Mouse (Mus musculus) forebrain, embryonic 15.5 days (tissue): ENCODE measurements at regions not wholly inside any gene's neighbourhood (a gene's known extent, or its start where the extent isn't known, plus 50 kb on each side); places are given as distances from the start of the nearest gene placed in this dataset.

Experiments
- ATAC-seq: fragments of 200-750 bp; cut with Nextera tagmentation; replicated peaks from 2 replicates; pipeline ENCODE4 v1.8.0; 2017; ENCODE audit warnings: mild to moderate bottlenecking, moderate TSS enrichment, moderate library complexity
- H3K27ac ChIP-seq: fragments of 300-500 bp; sonication (generic); replicated peaks from 2 replicates; pipeline ENCODE4 v1.5.1; 2015; ENCODE audit warnings: mild to moderate bottlenecking, inconsistent platforms
- H3K27me3 ChIP-seq: fragments of 300-500 bp; sonication (generic); 2 replicates; pipeline ENCODE4 v1.6.1; 2015; ENCODE audit warnings: inconsistent platforms
- H3K36me3 ChIP-seq: fragments of 300-500 bp; sonication (generic); 2 replicates; pipeline ENCODE4 v1.6.1; 2015; ENCODE audit warnings: mild to moderate bottlenecking, inconsistent platforms
- H3K4me1 ChIP-seq: fragments of 300-500 bp; sonication (generic); 2 replicates; pipeline ENCODE4 v1.6.1; 2015; ENCODE audit warnings: inconsistent platforms
- H3K4me2 ChIP-seq: fragments of 300-500 bp; sonication (generic); replicated peaks from 2 replicates; pipeline ENCODE4 v1.6.1; 2015; ENCODE audit warnings: mild to moderate bottlenecking, inconsistent platforms
- H3K4me3 ChIP-seq: fragments of 300-500 bp; sonication (generic); 2 replicates; pipeline ENCODE4 v1.5.1; 2015; ENCODE audit warnings: mild to moderate bottlenecking, inconsistent platforms
- H3K9ac ChIP-seq: fragments of 300-500 bp; sonication (generic); replicated peaks from 2 replicates; pipeline ENCODE4 v1.6.1; 2015; ENCODE audit warnings: mild to moderate bottlenecking, inconsistent platforms
- H3K9me3 ChIP-seq: fragments of 300-500 bp; sonication (generic); 2 replicates; pipeline ENCODE4 v1.6.1; 2016; ENCODE audit warnings: inconsistent platforms
- WGBS: fragments of 180-500 bp; shearing (Covaris S2); methylation state at CpG from one replicate; pipeline ENCODE4 v1.1.7; 2015; ENCODE audit warnings: mixed read lengths; 5-methylcytosine and 5-hydroxymethylcytosine counted together

- Histone ChIP-seq H3K36me3 (no peaks in the 10 kb centered on the region), H3K9me3 (no peaks in the 10 kb centered on the region), H3K9ac (no peak overlapping the region), H3K27me3 (no peaks in the 10 kb centered on the region), H3K27ac (no peak overlapping the region), H3K4me2 (no peak overlapping the region), H3K4me1 (peaks cover 3% of the 10 kb centered on the region; the same call in 1 of the 2 replicates), H3K4me3 (no peak overlapping the region)
- ATAC-seq = no peak
- 59% methylated on average over 7 of the region's 7 CpGs for WGBS
Measured at GRCm38 (mm10) chr16:95800911-95801442, 99.1 kb downstream of the Ets2 start.

GRCm38 (mm10) chr16:95798582-95798981 lies 96.7 kb downstream of the Ets2 start:
- Histone ChIP-seq H3K27ac (no peak overlapping the region), H3K27me3 (no peaks in the 10 kb centered on the region), H3K36me3 (no peaks in the 10 kb centered on the region), H3K4me3 (no peak overlapping the region), H3K9me3 (no peaks in the 10 kb centered on the region), H3K4me1 (peaks cover 3% of the 10 kb centered on the region; the same call in 1 of the 2 replicates), H3K9ac (no peak overlapping the region), H3K4me2 (no peak overlapping the region)
- no peak for ATAC-seq
- 45% methylated on average over 9 of the region's 9 CpGs for WGBS

DNA sequence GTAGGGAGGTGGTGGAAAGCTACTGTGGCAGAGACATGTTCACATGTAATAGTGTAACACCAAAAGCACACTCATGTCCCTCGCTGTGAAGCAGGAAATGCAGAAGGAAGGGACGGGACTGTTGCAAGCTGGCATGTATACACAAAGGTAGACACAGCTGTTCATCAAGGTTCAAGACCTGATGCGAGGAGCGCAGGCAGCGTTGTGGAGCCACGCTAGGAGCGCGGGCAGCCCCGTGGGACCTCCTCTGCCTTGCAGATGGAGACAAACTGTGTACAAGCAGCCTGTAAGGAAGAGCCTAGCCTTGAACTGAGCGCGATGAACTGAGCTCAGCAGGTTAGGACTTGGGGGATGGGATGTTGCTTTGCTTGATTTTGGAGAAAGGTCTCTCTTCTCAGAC lies 96.2 kb downstream of the Ets2 start:
- Histone ChIP-seq H3K27ac (no peak overlapping the region), H3K9ac (no peak overlapping the region), H3K9me3 (no peaks in the 10 kb centered on the region), H3K36me3 (no peaks in the 10 kb centered on the region), H3K4me3 (no peak overlapping the region), H3K4me2 (no peak overlapping the region), H3K4me1 (peaks cover 3% of the 10 kb centered on the region; the same call in 1 of the 2 replicates), H3K27me3 (no peaks in the 10 kb centered on the region)
- WGBS = 83% methylated on average over 11 of the region's 11 CpGs
- no peak for ATAC-seq

DNA sequence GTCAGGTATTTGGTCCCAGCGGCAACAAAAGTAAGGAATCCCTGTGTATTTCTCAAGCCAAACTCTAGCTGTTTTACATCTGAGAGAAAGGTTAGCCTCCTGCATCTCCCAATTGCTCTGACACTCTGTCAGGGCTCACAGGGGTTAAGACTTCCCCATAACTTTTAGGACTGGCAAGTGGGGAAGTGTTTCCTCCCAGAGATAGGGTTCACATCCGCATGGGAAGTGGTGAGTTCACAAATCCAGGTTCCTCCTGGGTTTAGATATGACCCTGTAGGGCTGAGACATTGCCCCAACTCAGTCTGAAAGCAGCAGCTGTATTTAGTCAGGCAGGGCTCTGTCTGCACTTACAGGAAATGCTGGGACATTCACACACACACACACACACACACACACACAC lies 95.3 kb downstream of the Ets2 start:
- Histone ChIP-seq H3K27ac (no peak overlapping the region), H3K4me2 (no peak overlapping the region), H3K36me3 (no peaks in the 10 kb centered on the region), H3K9me3 (no peaks in the 10 kb centered on the region), H3K4me3 (no peak overlapping the region), H3K4me1 (peaks cover 3% of the 10 kb centered on the region; the same call in 1 of the 2 replicates), H3K27me3 (no peaks in the 10 kb centered on the region), H3K9ac (no peak overlapping the region)
- no peak for ATAC-seq
- WGBS = 85% methylated on average over 2 of the region's 2 CpGs

DNA sequence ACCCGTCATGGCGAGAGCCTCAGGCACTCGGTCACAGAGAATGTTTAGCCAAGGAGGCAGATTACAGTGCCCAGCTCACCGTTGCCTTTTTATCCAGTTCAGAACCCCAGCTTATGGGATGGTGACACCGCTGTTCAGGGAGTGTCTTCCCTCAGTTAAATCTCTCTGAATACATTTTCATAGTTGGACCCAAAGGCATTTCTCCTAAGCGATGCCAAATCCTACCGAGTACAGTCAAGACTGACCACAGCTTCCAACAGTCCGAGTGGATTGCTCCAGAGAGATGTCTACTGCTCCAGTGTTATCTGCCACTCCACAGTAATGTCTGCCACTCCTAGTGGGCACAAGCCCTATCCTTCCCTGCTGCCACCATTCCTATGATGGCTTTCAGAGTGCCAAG lies 93.0 kb downstream of the Ets2 start:
- Histone ChIP-seq H3K9ac (no peak overlapping the region), H3K4me3 (no peak overlapping the region), H3K27me3 (no peaks in the 10 kb centered on the region), H3K4me1 (peaks cover 3% of the 10 kb centered on the region; the same call in 1 of the 2 replicates), H3K36me3 (no peaks in the 10 kb centered on the region), H3K9me3 (no peaks in the 10 kb centered on the region), H3K27ac (no peak overlapping the region), H3K4me2 (no peak overlapping the region)
- ATAC-seq = no peak
- 88% methylated on average over 8 of the region's 8 CpGs for WGBS

DNA sequence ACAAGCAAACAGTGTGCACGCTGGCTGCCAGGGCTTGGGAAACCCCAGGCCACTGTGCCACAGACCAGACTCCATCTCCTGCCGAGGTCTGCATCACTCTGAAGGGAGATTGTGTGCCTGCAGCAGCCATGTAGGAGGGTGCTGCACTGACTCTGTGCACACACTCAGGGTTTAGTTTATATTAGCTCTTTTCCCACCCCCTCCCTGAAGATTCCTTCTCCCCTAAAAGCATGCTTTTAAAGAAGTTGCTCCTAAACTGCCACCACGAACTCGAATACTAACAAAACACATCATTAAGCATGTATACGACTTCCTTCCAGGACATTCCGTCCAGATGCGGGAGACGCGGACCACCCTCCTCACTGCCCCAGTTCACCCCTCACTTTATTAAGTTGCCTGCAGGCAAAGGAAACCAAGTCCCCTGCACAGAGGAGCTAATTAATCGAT lies 92.4 kb downstream of the Ets2 start:
- ATAC-seq = no peak
- WGBS = 56% methylated on average over 10 of the region's 10 CpGs
- Histone ChIP-seq H3K27me3 (no peaks in the 10 kb centered on the region), H3K27ac (no peak overlapping the region), H3K4me3 (no peak overlapping the region), H3K4me1 (peaks cover 3% of the 10 kb centered on the region; the same call in 1 of the 2 replicates), H3K9me3 (no peaks in the 10 kb centered on the region), H3K36me3 (no peaks in the 10 kb centered on the region), H3K4me2 (no peak overlapping the region), H3K9ac (no peak overlapping the region)

- 71% methylated on average over 4 of the region's 4 CpGs for WGBS
- H3K4me3 ChIP-seq = no peak overlapping the region
- H3K9me3 ChIP-seq = no peaks in the 10 kb centered on the region
- no peak overlapping the region for H3K4me2 ChIP-seq
- H3K9ac ChIP-seq = no peak overlapping the region
- no peaks in the 10 kb centered on the region for H3K36me3 ChIP-seq
- H3K4me1 ChIP-seq = no peaks in the 10 kb centered on the region
- ATAC-seq = no peak
- H3K27me3 ChIP-seq = no peaks in the 10 kb centered on the region
- H3K27ac ChIP-seq = no peak overlapping the region
Measured at GRCm38 (mm10) chr16:95790691-95791090, 88.8 kb downstream of the Ets2 start.

DNA sequence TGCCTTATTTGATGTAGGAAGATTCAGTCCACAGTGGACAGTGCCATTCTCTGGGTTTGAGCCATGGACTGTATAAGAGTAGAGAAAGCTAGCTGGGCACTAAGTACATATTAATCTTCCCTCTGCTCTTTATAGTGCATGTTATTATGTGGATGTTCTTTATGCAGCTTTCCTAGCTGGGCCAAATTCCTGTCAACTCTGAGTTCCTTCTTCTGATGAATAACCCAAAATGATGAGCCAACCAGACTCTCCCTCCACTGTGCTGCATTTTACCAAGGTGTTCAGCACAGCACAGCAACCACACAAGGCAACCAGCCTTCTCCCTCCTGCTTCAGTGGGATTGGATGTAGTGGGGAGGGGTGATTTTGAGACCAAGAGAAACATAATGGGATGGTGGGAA lies 87.7 kb downstream of the Ets2 start:
- no peaks in the 10 kb centered on the region for H3K4me1 ChIP-seq
- H3K4me3 ChIP-seq = no peak overlapping the region
- no peaks in the 10 kb centered on the region for H3K27me3 ChIP-seq
- no peaks in the 10 kb centered on the region for H3K36me3 ChIP-seq
- H3K27ac ChIP-seq = no peak overlapping the region
- H3K9ac ChIP-seq = no peak overlapping the region
- no peak overlapping the region for H3K4me2 ChIP-seq
- no peak for ATAC-seq
- no peaks in the 10 kb centered on the region for H3K9me3 ChIP-seq

- H3K27ac ChIP-seq = no peak overlapping the region
- H3K27me3 ChIP-seq = no peaks in the 10 kb centered on the region
- 82% methylated on average over 5 of the region's 5 CpGs for WGBS
- no peak for ATAC-seq
- H3K9me3 ChIP-seq = no peaks in the 10 kb centered on the region
- no peaks in the 10 kb centered on the region for H3K4me1 ChIP-seq
- no peak overlapping the region for H3K4me3 ChIP-seq
- no peaks in the 10 kb centered on the region for H3K36me3 ChIP-seq
- no peak overlapping the region for H3K9ac ChIP-seq
- no peak overlapping the region for H3K4me2 ChIP-seq
Measured at GRCm38 (mm10) chr16:95781681-95782080, 79.8 kb downstream of the Ets2 start.

GRCm38 (mm10) chr16:95780431-95780830 lies 78.6 kb downstream of the Ets2 start:
- Histone ChIP-seq H3K4me2 (no peak overlapping the region), H3K4me3 (no peak overlapping the region), H3K9me3 (no peaks in the 10 kb centered on the region), H3K4me1 (no peaks in the 10 kb centered on the region), H3K36me3 (no peaks in the 10 kb centered on the region), H3K9ac (no peak overlapping the region), H3K27ac (no peak overlapping the region), H3K27me3 (no peaks in the 10 kb centered on the region)
- WGBS = 93% methylated on average over 2 of the region's 2 CpGs
- no peak for ATAC-seq

GRCm38 (mm10) chr16:95778845-95779722 lies 77.2 kb downstream of the Ets2 start:
- ATAC-seq = no peak
- no peak overlapping the region for H3K27ac ChIP-seq
- no peak overlapping the region for H3K9ac ChIP-seq
- WGBS = 91% methylated on average over 6 of the region's 6 CpGs
- H3K36me3 ChIP-seq = no peaks in the 10 kb centered on the region
- no peaks in the 10 kb centered on the region for H3K27me3 ChIP-seq
- H3K4me2 ChIP-seq = no peak overlapping the region
- H3K9me3 ChIP-seq = no peaks in the 10 kb centered on the region
- no peak overlapping the region for H3K4me3 ChIP-seq
- H3K4me1 ChIP-seq = no peaks in the 10 kb centered on the region

GRCm38 (mm10) chr16:95778173-95778572 lies 76.3 kb downstream of the Ets2 start:
- Histone ChIP-seq H3K4me1 (no peaks in the 10 kb centered on the region), H3K4me3 (no peak overlapping the region), H3K36me3 (no peaks in the 10 kb centered on the region), H3K27me3 (no peaks in the 10 kb centered on the region), H3K9me3 (no peaks in the 10 kb centered on the region), H3K27ac (no peak overlapping the region), H3K4me2 (no peak overlapping the region), H3K9ac (no peak overlapping the region)
- no peak for ATAC-seq
- WGBS = 80% methylated on average over 4 of the region's 4 CpGs
